Mouse (Mus musculus) frontal cortex, adult 2 months (tissue): ENCODE data around the gene Gm12216. TPM values are rescaled to one million over a fixed set of nuclear protein-coding genes. Genes with fewer than 3 reads are reported as not detected.
"Not testable (repeated sequence)": the region's sequence is repeated elsewhere in the genome, so short reads cannot be mapped to it uniquely, and the experiment has no call there.

Experiments used
- DNase-seq, 2 experiments: peaks; one replicate each; pipeline ENCODE4 v3.0.0; 2022; ENCODE audit warnings: low spot score in 1 of 2; ENCODE audit errors: extremely low spot score in 1 of 2
- polyA plus RNA-seq: library from polyadenylated mRNA; depleted of rRNA; stranded (reverse); fragments of >200 nt; gene quantifications from 2 replicates; pipeline ENCODE4 v1.2.3, GENCODE M21; 2012; rRNA removed

The Gm12216 gene
- polyA plus RNA-seq, result 3.0 and 3.2 TPM in 2 replicates

DNA sequence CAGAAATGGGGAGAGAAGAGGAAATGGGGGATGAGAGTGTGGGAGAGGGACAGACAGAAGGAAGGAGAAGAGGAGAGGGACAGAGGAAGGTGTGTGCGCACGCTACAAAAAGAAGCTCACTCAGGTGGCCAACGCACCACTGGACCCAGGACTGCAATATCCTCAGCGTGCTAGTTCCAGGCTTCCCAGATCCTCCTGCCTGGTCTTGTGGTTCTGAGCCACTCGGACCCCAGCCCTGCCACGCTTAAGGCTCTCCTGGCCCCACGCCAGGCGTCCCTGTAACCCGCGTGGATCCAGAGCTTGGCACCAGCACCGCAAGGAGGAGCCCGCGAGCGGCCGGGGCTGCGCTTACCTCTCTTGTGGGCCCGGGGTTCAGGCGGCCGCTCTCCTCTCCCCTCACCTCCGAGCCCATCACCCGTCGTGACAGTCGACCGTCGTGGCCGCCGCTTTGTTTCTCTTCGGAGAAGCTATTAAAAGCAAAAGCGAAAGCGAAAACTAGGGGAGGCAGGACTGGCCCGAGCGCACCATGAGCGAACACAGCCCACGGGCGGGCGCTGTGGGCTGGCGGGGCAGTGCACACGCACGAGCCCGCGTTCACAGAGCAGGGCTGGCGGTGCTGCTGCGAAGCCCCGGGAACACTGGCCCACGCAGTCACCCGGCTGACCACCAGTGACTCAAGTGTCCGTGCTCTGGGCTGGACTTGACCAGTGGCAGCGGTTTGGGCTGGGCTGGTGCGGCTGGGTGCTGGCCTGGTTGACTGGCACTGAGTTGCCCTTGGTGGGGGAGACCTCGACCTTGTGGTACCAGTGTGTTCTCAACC, at the start of gene Gm12216:
Gm12216 (minus strand) TSS at position 496 of the 820 bp plus-strand sequence.
- DNase-seq, result not testable (repeated sequence)

DNA sequence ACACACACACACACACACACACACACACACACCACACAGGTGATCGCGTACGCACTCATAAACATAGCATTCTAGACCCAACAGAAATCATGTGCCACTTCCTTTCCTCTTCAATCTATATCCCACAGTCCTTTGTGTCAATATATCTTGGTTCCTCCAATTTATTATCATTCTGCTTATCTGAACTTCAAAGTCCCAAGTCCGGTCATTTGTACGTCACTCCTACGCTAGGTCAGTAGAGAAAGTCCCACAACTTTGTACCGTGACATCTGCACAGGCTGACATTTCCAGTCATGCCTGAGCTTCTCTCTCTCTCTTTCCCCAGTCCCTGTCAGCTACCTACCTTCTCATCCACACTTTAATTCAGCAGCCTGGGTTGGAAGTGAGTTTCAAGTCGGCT, 49.6 kb upstream of the Gm12216 start:
- no peak for DNase-seq

DNA sequence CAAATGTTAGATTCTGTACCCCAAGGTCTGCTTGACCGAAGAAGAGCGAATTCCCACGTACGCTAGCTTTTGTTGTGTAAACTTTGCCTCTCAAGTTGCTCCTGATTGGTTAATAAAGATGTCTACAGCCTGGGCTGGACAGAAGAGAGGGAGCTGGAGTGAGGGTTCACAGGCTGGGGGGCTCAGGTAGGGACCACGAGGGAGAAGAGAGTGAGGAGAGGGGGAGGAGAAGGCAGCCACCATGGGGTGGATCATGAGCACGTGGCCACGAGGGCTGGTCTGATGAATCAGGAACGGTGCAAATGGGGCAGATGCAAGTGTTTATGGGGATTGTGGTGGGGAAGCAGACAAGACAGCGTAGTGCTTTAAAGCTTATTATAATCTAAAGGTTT, 45.5 kb upstream of the Gm12216 start:
- no peak for DNase-seq

DNA sequence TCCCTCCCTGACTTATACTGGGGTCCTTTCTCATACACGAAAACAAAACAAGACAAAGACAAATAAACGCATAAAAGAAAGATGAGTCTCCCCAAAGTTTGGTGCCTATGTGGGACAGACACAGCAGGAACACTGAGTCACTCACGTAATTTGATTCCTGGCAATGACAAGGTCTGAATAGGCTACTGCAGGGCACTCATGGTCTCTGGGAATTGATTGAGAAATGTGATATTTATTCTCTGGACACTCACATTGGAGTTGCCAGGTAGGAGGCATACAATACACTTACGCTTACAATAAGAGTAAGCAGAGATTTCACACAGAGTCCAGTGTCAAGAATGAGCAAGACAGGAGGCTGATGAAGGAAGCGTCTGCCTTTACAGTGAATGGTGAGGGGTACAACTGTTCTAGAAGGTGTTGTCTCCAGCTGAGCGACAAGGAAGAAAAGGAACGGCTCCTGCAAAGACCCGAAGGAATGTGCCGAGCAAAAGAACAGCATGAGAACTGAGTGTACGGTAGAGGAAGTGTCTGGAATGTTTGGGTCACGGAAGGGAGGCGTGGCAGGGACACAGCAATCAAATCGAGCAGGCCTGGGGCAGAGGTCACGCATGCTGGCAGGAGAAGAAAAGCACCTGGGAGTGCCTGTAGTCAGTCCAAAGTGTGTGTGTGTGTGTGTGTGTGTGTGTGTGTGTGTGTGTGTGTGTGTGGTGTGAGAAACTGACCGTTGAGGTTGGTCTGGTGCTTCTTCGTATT, 44.9 kb upstream of the Gm12216 start:
- DNase-seq, result no peak

DNA sequence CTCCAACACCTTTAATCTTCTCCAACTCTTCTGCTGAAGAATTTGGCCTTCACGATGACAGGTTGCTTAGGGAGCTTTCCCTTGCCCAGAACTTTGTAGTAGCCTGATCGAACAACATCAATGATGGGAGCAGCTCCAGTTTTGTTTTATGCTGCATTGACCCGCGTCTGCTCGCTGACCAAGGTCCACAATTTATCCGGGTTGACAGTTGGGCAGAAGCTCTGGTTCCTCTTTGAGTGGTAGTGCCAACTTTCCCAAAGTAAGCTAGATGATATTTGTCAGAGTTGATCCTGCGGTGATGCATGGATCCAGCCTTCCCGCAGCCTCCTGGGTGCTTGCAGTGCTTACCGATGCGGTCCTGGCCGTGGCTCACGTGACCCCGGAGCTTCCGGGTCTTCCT, 43.7 kb upstream of the Gm12216 start:
- DNase-seq, result no peak

DNA sequence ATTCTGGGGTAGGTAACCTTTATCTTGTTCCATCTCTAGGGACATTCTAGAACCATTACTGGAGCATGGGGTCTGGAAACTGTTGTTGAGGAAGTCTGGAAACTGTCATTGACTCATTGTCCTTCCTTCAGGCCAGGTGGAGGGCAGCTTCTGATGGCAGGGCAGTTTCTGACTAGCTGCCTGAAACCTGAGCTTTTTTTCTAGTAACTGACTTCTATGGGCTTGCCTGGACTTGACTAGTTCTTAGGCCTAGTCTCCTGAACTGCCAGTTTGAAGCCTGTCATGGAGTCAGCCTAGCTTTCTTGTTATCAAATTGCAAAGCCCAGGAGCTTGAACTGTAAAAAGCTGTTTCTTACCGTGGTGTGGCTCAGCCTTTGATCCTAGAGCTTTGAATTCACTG, 41.9 kb upstream of the Gm12216 start:
- no peak for DNase-seq

DNA sequence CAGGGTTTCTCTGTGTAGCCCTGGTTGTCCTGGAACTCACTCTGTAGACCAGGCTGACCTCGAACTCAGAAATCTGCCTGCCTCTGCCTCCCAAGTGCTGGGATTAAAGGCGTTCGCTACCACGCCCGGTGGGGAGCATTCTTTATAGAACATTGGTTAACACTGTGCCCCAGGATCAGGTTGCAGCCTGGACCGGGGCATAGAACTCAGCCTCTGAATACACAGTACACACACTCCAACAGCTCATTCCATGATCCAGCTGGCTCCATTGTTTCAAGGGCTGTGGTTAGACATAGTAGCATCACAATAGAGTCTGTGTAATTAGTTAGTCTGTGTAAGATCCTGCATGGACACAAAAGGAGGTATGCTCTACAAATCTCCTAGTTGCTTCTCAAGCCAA, 40.9 kb upstream of the Gm12216 start:
- DNase-seq, result no peak

DNA sequence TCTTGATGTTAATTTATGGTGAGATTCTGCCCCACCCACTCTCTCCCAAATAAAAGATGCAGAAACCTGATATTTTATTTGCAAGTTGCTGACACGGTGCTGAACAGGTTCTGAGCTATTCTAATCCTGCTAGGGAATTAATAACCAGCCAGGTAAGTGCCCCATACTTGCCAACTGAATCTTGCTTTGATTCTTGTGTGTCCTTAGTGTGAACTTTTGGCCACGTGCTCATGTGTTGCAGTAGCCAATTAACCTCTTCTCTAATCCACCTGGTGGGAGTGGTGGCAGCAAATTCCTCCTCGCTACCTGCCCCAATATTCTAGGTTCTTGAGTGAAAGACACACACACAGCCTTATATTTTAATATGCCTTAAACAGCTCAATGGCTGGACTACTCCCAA, 39.9 kb upstream of the Gm12216 start:
- no peak for DNase-seq

DNA sequence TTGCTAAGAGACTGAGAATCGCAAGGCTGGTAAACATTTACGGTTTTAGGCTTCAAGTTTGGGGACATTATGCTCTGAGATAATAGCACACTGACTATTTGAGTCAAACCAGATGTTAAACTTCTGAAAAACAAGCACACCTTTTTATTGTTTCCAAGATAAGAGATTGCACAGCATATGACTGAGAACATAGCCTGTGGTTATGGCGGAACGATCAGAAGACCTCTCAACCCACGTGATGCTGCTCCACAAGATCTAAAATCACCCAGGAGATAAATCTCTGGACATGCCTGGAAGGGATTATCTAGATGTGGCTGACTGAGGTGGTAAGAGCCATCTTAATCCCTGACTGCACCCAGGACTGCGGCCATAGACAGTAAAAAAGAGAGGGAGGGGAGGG, 37.9 kb upstream of the Gm12216 start:
- DNase-seq, result no peak

DNA sequence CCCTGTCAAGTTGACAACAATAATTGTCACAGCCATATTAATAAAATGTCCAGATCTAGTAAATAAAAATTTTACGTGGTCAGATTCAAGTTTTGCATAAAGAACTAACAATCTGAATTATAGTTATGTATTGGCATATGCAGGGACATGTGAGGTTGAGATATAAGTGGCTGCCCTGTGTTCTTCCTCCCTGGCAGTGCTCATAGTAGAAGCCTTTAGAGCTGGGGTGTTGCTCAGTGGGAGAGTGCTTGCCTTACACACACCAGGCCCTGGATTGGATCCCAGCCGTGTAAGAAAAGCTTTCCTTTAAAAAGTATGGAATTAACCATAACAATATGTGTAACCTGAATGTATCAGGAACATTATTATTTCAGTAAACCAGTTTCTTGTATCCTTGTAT, 34.4 kb upstream of the Gm12216 start:
- no peak for DNase-seq

DNA sequence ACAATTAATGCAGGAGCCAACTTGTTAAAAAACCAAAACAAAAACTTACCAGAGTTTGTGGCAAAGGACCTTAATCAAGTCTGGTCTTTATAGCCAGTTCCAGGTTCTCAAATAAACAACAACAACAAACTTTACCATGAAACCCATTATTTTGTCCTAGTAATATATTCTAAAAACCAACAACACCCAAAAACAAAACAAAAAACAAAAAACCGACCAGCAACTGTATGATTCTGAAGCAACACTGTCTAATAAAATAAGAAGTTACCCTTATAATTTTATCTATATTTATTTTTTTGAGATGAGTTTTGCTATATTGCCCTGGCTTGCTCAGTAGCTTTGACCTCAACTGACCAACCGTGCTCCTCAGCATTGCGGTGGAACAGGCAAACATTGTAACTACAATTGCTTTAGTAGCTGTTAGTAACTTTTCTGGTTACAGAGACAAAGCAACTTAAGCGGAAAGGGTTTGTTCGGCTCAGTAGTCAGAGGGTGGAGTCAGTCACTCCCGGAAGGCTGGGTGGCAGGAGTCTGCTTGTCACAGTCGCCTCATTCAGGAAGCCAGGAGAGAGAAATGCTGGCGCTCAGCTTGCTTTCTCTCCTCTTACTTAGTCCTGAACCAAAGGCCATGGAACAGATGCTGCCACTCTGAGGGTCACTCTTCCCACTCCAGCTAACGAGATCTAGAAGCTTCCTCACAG, 33.8 kb upstream of the Gm12216 start:
- no peak for DNase-seq

DNA sequence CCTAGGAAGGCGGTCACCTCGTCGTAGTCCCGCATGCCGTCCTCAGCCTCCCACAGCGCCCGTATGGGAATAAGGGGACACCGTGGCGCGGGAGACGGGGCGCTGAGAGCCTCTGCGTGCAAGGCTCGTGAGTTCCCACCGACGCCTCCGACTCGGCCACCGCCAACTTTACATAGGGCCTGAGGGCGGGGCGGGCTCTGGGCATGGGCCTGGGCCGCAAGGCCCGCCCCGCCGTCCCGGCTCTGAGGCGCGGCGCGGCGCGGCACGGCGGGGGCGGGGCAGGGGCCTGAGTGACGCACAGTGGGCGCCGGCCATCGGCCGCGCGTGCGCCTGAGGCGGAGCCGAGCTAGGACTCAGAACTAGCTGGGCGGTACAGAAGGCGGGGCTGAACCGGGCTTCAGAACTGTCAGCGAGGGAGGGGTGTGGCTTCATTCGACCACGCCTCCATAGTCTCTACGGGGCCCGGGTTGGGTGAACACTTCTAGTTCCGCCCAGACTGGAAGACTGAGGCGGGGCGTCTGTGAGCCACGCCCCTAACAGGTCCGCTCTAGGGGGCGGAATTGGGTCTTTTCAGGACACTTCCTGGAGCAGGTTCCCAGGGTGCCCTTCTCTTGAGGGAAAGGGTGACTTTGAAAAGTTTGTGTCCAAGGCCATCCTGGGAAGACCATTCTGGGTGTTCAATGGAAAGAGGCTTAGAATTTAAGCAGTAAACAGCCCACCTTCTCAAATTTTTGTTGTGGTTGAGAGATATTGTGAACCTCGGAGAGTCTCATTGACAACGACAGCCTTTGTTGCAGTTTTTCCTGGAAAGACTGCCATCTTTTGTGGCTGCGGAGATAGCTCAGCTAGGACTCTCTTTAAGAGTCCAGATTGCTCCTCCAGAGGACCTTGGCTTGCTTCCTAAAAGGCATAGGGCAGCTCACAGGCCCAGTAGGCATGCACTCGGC, 32.7 kb upstream of the Gm12216 start, which contains the start of gene Slc22a5:
Slc22a5 (minus strand) TSS at position 156 of the 947 bp plus-strand sequence.
- peak; percentile 98 to 99 for DNase-seq

DNA sequence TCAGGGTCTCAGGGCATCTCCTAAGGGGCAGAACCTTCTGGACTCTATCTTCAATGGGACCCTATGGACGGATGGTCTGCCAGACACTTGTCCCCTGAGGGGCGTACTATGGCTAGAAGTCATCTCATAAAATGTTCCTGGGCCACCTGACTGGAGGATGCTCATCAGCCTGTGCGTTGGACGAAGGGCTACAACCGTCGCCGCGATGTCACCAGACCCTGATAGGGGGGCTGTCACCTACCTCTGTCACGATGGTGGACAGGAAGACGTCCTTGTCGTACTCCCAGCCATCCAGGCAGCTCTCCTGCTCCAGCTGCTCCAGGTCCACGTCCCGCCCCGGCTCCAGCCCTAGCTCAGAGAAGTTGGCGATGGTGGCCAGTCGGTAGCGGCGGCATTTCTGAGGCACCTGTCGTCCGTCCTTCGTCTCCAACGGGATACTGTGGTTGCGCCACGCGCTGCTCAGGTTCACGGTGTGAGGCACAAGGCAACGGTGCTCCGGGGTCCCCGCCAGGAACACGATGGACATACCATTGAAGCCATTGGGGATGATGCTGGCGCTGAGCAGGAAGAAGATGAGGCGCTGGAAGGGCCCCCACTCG, 31.9 kb upstream of the Gm12216 start:
- DNase-seq, result peak in 1 of 2 experiments; percentile 8

DNA sequence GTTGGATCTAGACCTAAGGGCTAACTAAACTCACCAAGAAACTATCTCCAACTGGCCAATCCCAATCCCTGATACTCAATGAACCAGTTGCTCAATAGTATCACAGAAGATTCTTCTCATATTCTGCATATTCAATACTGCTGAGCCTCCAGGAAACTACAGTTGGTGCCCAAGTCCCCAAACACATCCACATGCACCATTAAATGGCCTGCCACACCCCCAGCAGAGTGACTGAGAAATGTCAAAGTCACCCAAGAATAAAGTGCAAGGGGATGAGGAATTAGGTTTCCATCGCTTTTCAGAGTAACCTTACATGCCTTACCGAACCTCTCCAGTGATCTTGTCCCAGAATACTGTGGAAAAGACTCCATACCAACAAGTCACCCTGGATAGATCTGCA, 31.2 kb upstream of the Gm12216 start:
- no peak for DNase-seq

DNA sequence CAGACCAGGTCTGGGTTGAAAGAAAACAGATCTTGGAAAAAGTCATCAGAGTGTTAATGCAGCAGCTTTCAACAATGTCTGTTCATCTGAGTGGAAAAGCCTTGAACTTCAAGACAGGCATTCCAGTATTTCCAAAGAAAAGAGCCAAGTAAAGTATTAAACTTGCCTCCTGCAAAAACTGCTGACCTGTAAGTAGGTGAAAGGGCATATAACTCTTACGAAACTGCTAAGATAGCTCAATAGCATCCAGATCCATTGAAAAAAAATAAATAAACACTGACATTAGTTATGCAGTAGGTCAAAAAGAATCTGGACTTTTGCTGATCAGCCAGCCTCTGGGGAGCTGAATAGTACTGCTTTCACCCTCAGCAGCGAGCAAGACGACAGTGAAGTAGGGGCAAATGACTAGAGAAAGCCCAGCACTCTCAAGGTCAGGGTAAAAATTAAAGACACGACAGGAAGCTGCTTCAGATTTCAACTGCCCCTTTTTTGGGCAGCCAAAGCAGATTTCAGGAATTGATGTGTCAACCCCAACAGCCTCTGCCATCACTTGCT, 30.1 kb upstream of the Gm12216 start:
- no peak for DNase-seq

DNA sequence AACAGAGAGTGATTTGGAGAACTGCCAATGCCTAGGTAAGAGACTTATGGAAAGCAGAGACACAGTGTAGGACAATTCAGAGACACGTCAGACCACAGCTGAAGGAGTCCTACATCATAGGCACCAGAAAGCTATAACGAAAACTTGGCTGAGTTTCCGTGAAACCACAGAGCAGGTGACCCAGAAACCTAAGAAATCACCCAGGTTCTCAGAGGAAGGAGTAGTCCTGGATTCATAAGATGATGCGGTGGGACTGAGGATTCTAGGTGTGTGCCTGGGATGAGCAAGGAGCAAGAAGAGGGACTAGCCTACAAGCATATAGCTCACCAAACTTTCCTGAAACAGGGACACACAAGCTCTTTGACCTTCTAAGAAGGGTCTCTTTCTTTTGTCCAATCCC, 29.2 kb upstream of the Gm12216 start:
- no peak for DNase-seq

DNA sequence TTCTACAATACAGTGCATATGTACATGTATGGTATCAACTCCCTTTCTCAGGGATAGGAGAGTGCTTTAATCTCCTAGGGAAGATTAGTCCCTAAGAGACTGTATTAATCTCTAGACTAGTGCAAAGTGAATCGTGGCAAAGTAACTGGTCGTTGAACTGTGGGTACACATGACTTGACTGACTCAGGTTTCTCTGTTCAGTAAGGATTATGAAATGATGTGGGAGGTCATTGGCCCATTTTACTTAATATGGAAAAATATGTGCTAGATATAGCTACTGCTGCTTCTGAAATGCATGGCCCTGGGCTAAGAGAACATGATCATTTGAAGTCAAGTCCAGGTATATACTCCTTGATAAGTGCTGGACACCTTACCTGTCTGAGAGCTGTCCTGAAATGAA, 24.2 kb upstream of the Gm12216 start:
- DNase-seq, result no peak

DNA sequence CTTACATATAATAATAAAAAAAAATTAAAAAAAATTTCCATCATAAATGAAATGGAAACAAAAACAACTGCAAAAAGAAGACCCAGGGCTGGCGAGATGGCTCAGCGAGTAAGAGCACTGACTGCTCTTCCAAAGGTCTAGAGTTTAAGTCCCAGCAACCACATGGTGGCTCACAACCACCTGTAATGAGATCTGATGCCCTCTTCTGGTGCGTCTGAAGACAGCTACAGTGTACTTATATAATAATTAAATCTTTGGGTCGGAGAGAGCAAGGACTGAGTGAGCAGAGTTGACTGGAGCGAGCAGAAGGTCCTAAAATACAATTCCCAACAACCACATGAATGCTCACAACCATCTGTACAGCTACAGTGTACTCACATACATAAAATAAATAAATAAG, 19.0 kb upstream of the Gm12216 start:
- not testable (repeated sequence) for DNase-seq

DNA sequence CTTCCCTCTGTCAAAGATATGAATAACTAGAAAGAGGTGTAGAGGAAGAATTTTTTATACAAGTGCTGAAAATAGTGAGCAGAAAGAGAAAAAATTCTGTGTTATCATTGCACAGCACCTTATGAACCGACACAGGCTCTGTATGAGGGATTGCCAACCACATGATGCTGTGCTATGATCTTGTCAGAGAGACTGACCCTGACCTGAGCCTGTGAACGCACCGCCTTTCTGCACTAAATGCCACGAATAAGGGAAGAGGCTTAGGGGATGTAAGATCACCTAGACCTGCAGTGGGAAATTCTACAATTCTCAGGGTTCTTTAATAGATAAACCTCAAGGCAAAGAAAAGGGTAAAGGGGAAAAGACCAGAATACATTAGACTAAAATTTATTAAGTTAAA, 17.4 kb upstream of the Gm12216 start:
- no peak for DNase-seq
